Comparison of ENCODE assay signal across 8 mouse cellular contexts in genomic region chr11:82890342-82890762, GRCm38 (mm10). TPM values are rescaled to one million over a fixed set of nuclear protein-coding genes. Genes with fewer than 3 reads are reported as not detected.
A peak's percentile ranks its signal among the peaks of the same experiment; 100 is the strongest.
DNase-seq lines count a peak whose midpoint lies in the region; ATAC-seq lines count a peak whose summit lies in the region.

Gene Rad51d (minus strand): TSS chr11:82890614.

- ATAC-seq in erythroid progenitor cell, adult 5-6 weeks (replicated peaks; ENCODE audit: low FRiP score, poor library complexity, severe bottlenecking) = peak; percentile 96
- peak; percentile 89 for ATAC-seq in heart, embryonic 13.5 days (ENCODE audit: extremely low read depth, insufficient number of reproducible peaks, low FRiP score, low TSS enrichment)
- ATAC-seq in liver, embryonic 12.5 days = peak; percentile 90
- ATAC-seq in stomach, embryonic 15.5 days (ENCODE audit: insufficient read depth, low FRiP score, low read depth) = peak; percentile 90

- peaks cover 16% of the 10 kb centered on the region for H3K4me1 ChIP-seq in heart, embryonic 13.5 days
- H3K4me1 ChIP-seq in liver, embryonic 12.5 days = peaks cover 25% of the 10 kb centered on the region
- H3K4me1 ChIP-seq in stomach, embryonic 15.5 days = peaks cover 15% of the 10 kb centered on the region

- peaks cover 19% of the 10 kb centered on the region for H3K27me3 ChIP-seq in heart, embryonic 13.5 days (replicated peaks)
- H3K27me3 ChIP-seq in liver, embryonic 12.5 days (replicated peaks) = peaks cover 15% of the 10 kb centered on the region; the same call in 1 of the 2 replicates
- H3K27me3 ChIP-seq in stomach, embryonic 15.5 days (replicated peaks) = 0 out of 2 replicates have a peak, but pooled peaks cover 3% of the 10 kb centered on the region

- peak within 1 kb of the TSS; percentile 84 for H3K9ac ChIP-seq in heart, embryonic 13.5 days
- peak within 1 kb of the TSS; percentile 84 for H3K9ac ChIP-seq in liver, embryonic 12.5 days
- peak within 1 kb of the TSS; percentile 62 for H3K9ac ChIP-seq in stomach, embryonic 15.5 days

- peak within 1 kb of the TSS; percentile 60 for H3K4me3 ChIP-seq in heart, embryonic 13.5 days
- peak within 1 kb of the TSS; percentile 67 for H3K4me3 ChIP-seq in liver, embryonic 12.5 days
- peak within 1 kb of the TSS; percentile 61 for H3K4me3 ChIP-seq in stomach, embryonic 15.5 days (replicated peaks)

- peak within 1 kb of the TSS; percentile 58 for H3K27ac ChIP-seq in heart, embryonic 13.5 days (replicated peaks)
- peak within 1 kb of the TSS; percentile 68 for H3K27ac ChIP-seq in liver, embryonic 12.5 days
- H3K27ac ChIP-seq in stomach, embryonic 15.5 days = peak within 1 kb of the TSS; percentile 70

- WGBS in heart, embryonic 13.5 days = under 1% methylated on average over 23 of the region's 26 CpGs
- under 1% methylated on average over 26 of the region's 26 CpGs for WGBS in liver, embryonic 12.5 days (ENCODE audit: insufficient replicate concordance)
- WGBS in stomach, embryonic 15.5 days = under 1% methylated on average over 26 of the region's 26 CpGs

- H3K4me2 ChIP-seq in heart, embryonic 13.5 days = peak within 1 kb of the TSS; percentile 88
- peak within 1 kb of the TSS; percentile 94 for H3K4me2 ChIP-seq in liver, embryonic 12.5 days
- peak within 1 kb of the TSS; percentile 85 for H3K4me2 ChIP-seq in stomach, embryonic 15.5 days

- H3K9me3 ChIP-seq in heart, embryonic 13.5 days = no peaks in the 10 kb centered on the region
- H3K9me3 ChIP-seq in liver, embryonic 12.5 days (replicated peaks) = no peaks in the 10 kb centered on the region
- no peaks in the 10 kb centered on the region for H3K9me3 ChIP-seq in stomach, embryonic 15.5 days

- 0 out of 2 replicates have a peak, but pooled peaks cover 3% of the 10 kb centered on the region for H3K36me3 ChIP-seq in heart, embryonic 13.5 days
- H3K36me3 ChIP-seq in liver, embryonic 12.5 days = no peaks in the 10 kb centered on the region
- no peaks in the 10 kb centered on the region for H3K36me3 ChIP-seq in stomach, embryonic 15.5 days

- peak; percentile 93 for DNase-seq in CD4-positive helper T cell, adult 2 months (ENCODE audit: low read depth, low spot score)
- DNase-seq in brain, embryonic 18.5 days (ENCODE audit: low read depth, low spot score) = peak; percentile 75
- DNase-seq in kidney, postnatal 10 days = peak; percentile 97
- DNase-seq in natural killer cell, adult 2 months (ENCODE audit: low spot score in 2 of 2) = peak; percentile 90 to 92

RNA-seq across cellular contexts. Expression of gene Rad51d, which starts in this region (rescaled TPM):
- 2.9 and 5.9 TPM in 2 replicates for total RNA-seq in erythroid progenitor cell, adult 5-6 weeks (2015; ENCODE audit: low replicate concordance)
- total RNA-seq in erythroid progenitor cell, adult 5-6 weeks (2017; ENCODE audit: low replicate concordance) = 4.4 and 4.5 TPM in 2 replicates
- 12.2 and 12.4 TPM in 2 replicates for polyA plus RNA-seq in heart, embryonic 13.5 days (2015; fragmentation: Nextera tagmentation; extraction: Ambion mirVana)
- 8.6 and 10.0 TPM in 2 replicates for polyA plus RNA-seq in liver, embryonic 12.5 days (2016; fragmentation: Nextera tagmentation; extraction: Ambion mirVana)
- 13.6 and 14.8 TPM in 2 replicates for polyA plus RNA-seq in stomach, embryonic 15.5 days (2015; fragmentation: Nextera tagmentation; extraction: Ambion mirVana)

Comparison
In these comparisons a context has a peak if more than half of its experiments do, and no peak if none do; other contexts are left out.
1. Peak in every context shown above with its lines: DNase-seq, ATAC-seq, H3K4me3 ChIP-seq and H3K27ac ChIP-seq.